Mouse (Mus musculus): ENCODE measurements around the gene Wt1.

- no peak for TF ChIP-seq CTCF (conservative IDR thresholded peaks at IDR 0.05; ENCODE audit: insufficient read depth, insufficient read length, low read depth, low read length)
- TF ChIP-seq POLR2A (IDR thresholded peaks at IDR 0.05; ENCODE audit: low read depth, low read length) = no peak
Observed at GRCm38 (mm10) chr2:105185140-105185539, 58.8 kb downstream of the Wt1 start.

Measured in kidney, adult 2 months (tissue).